8 mouse cellular contexts compared by ENCODE assay signal in genomic region chr7:128690070-128690469, GRCm38 (mm10). TPM values are rescaled to one million over a fixed set of nuclear protein-coding genes. Genes with fewer than 3 reads are reported as not detected.
DNase-seq lines count a peak whose midpoint lies in the region; ATAC-seq lines count a peak whose summit lies in the region.

No protein-coding gene starts in this region.

- WGBS in kidney, embryonic 14.5 days = 21% methylated on average over 7 of the region's 7 CpGs
- WGBS in limb, embryonic 11.5 days = 21% methylated on average over 7 of the region's 7 CpGs

- ATAC-seq in kidney, embryonic 14.5 days (ENCODE audit: low FRiP score, low TSS enrichment) = no peak
- ATAC-seq in common myeloid progenitor, adult 5-6 weeks (replicated peaks; ENCODE audit: low read depth, poor library complexity, severe bottlenecking) = peak; percentile 86
- ATAC-seq in limb, embryonic 11.5 days (ENCODE audit: insufficient number of reproducible peaks, low FRiP score, low TSS enrichment, low read depth) = no peak
- peak; percentile 83 for ATAC-seq in monocyte, adult 5-6 weeks (replicated peaks; ENCODE audit: insufficient number of reproducible peaks, low FRiP score, low TSS enrichment, poor library complexity, severe bottlenecking)

- no peaks in the 10 kb centered on the region for H3K27me3 ChIP-seq in kidney, embryonic 14.5 days (ENCODE audit: control insufficient read depth, insufficient read depth, low read length)
- H3K27me3 ChIP-seq in limb, embryonic 11.5 days (ENCODE audit: control insufficient read depth, insufficient read depth, low read length) = no peaks in the 10 kb centered on the region

- no peak overlapping the region for H3K4me2 ChIP-seq in kidney, embryonic 14.5 days (replicated peaks; ENCODE audit: low read depth, low read length)
- no peak overlapping the region for H3K4me2 ChIP-seq in limb, embryonic 11.5 days (ENCODE audit: low read depth, severe bottlenecking)

- no peak overlapping the region for H3K9ac ChIP-seq in kidney, embryonic 14.5 days (ENCODE audit: low read depth, low read length)
- H3K9ac ChIP-seq in limb, embryonic 11.5 days (ENCODE audit: low read length) = no peak overlapping the region

- H3K9me3 ChIP-seq in kidney, embryonic 14.5 days (ENCODE audit: control insufficient read depth, low read length) = peaks cover 11% of the 10 kb centered on the region
- peaks cover 3% of the 10 kb centered on the region; the same call in 1 of the 2 replicates for H3K9me3 ChIP-seq in limb, embryonic 11.5 days (ENCODE audit: control insufficient read depth, low read length)

- no peak overlapping the region for H3K27ac ChIP-seq in kidney, embryonic 14.5 days (ENCODE audit: low read depth, low read length)
- no peak overlapping the region for H3K27ac ChIP-seq in limb, embryonic 11.5 days (replicated peaks; ENCODE audit: low read depth, low read length)

- no peaks in the 10 kb centered on the region for H3K4me1 ChIP-seq in kidney, embryonic 14.5 days (ENCODE audit: control insufficient read depth, insufficient read depth, low read length)
- no peaks in the 10 kb centered on the region for H3K4me1 ChIP-seq in limb, embryonic 11.5 days (ENCODE audit: control insufficient read depth, insufficient read depth, low read length)

- peaks cover 33% of the 10 kb centered on the region for H3K36me3 ChIP-seq in kidney, embryonic 14.5 days (ENCODE audit: control insufficient read depth, insufficient read depth, low read length)
- H3K36me3 ChIP-seq in limb, embryonic 11.5 days (ENCODE audit: control insufficient read depth, insufficient read depth, low read length) = peaks cover 7% of the 10 kb centered on the region; the same call in 1 of the 2 replicates

- H3K4me3 ChIP-seq in kidney, embryonic 14.5 days (ENCODE audit: low read length) = no peak overlapping the region
- H3K4me3 ChIP-seq in limb, embryonic 11.5 days (ENCODE audit: low read depth, low read length) = no peak overlapping the region

- peak; percentile 52 for DNase-seq in kidney, adult 11 months
- peak; percentile 93 for DNase-seq in gastrocnemius, postnatal 10 days
- peak; percentile 66 to 86 for DNase-seq in kidney, adult 8-10 months
- peak; percentile 89 for DNase-seq in limb, embryonic 11.5 days (ENCODE audit: low spot score)
- DNase-seq in spleen, postnatal 14 days (ENCODE audit: low spot score in 2 of 2) = peak; percentile 73 to 87

RNA-seq across cellular contexts. Expression of gene Mcmbp, which starts 50.2 kb away (rescaled TPM):
- polyA plus RNA-seq in kidney, embryonic 14.5 days (2014; fragmentation: Nextera tagmentation; extraction: Ambion mirVana) = 78.1 and 87.9 TPM in 2 replicates
- total RNA-seq in common myeloid progenitor, adult 5-6 weeks (2017) = 60.4 and 61.4 TPM in 2 replicates
- total RNA-seq in gastrocnemius, postnatal 10 days (2021) = 10 to 100 TPM; 21.5 to 27.3 TPM
- polyA plus RNA-seq in limb, embryonic 11.5 days (2014; fragmentation: Nextera tagmentation; extraction: Ambion mirVana) = 82.6 and 90.3 TPM in 2 replicates
- 50.6 to 82.0 TPM (median 62.4 TPM) in 3 replicates for total RNA-seq in monocyte, adult 5-6 weeks (2017)

RNA-seq across cellular contexts. Expression of gene Sec23ip, which starts 54.7 kb away (rescaled TPM):
- polyA plus RNA-seq in kidney, embryonic 14.5 days (2014; fragmentation: Nextera tagmentation; extraction: Ambion mirVana) = 22.5 and 38.4 TPM in 2 replicates
- total RNA-seq in common myeloid progenitor, adult 5-6 weeks (2017) = 43.9 and 55.6 TPM in 2 replicates
- total RNA-seq in gastrocnemius, postnatal 10 days (2021) = 10 to 100 TPM; 22.3 to 26.9 TPM
- polyA plus RNA-seq in limb, embryonic 11.5 days (2014; fragmentation: Nextera tagmentation; extraction: Ambion mirVana) = 36.6 and 41.8 TPM in 2 replicates
- total RNA-seq in monocyte, adult 5-6 weeks (2017) = 31.0 to 45.0 TPM (median 35.7 TPM) in 3 replicates

Comparison
In these comparisons a context has a peak if more than half of its experiments do, and no peak if none do; other contexts are left out.
1. ATAC-seq: peak in common myeloid progenitor, adult 5-6 weeks (single experiment) and monocyte, adult 5-6 weeks (single experiment); none in kidney, embryonic 14.5 days (single experiment) and limb, embryonic 11.5 days (single experiment).
2. Peak in every context shown above with its lines, with median percentiles within 50 percentile points of each other: DNase-seq.